Mouse (Mus musculus): ENCODE results near the gene Cmip. TPM values are rescaled to one million over a fixed set of nuclear protein-coding genes. Genes with fewer than 3 reads are reported as not detected.

Gene Cmip
- polyA plus RNA-seq, 1 experiment from 2014 or later = 112 TPM

DNA sequence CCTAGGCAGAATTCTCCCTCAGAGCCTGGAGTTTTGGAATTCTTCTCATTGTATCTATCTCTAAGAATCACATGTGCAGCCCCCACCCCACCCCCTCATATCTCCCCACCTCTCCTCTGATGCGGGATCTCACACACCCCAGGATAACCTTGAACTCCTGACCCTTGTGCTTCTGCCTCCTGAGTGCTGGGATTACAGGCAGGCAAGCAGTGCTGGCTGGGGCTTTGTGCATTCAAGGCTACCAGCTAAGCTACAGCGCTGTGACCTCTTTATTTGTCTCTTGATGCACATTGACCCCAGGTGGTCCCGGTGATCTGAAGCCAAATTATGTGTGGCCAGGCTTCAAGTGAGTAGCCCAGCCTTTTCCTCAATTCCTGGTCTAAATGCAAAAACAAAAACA lies 15.0 kb upstream of the Cmip start:
- no peaks in the 10 kb centered on the region for H3K9me3 ChIP-seq
- no peaks in the 10 kb centered on the region for H3K27me3 ChIP-seq (replicated peaks)
- H3K27ac ChIP-seq = no peak overlapping the region
- no peaks in the 10 kb centered on the region for H3K4me1 ChIP-seq
- WGBS = 26% methylated on average over 3 of the region's 3 CpGs
- no peaks in the 10 kb centered on the region for H3K36me3 ChIP-seq
- no peak overlapping the region for H3K9ac ChIP-seq
- no peak for ATAC-seq (ENCODE audit: low FRiP score, low read depth)
- no peak overlapping the region for H3K4me3 ChIP-seq
- no peak overlapping the region for H3K4me2 ChIP-seq (replicated peaks)

DNA sequence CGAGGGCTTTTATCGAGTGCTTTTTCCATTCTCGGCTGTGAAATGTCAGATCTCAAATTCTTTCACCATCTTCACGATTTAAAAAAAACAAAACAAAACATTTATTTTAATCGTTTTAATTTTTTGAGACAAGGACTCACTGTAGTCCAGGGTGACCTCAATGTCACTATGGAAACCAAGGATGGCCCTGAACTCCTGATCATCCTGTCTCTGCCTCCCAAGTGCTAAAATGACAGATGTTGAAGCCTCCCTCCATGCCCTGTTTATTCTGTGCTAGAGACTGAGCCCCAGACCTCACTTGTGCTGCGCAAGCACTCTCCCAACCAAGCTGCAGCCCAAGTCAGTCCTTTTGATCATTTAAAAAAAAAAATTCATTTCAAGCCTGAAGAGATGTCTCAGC lies 14.6 kb upstream of the Cmip start:
- Histone ChIP-seq H3K36me3 (no peaks in the 10 kb centered on the region), H3K27me3 (replicated peaks) (no peaks in the 10 kb centered on the region), H3K9me3 (no peaks in the 10 kb centered on the region), H3K27ac (no peak overlapping the region), H3K9ac (no peak overlapping the region), H3K4me1 (no peaks in the 10 kb centered on the region), H3K4me2 (replicated peaks) (no peak overlapping the region), H3K4me3 (no peak overlapping the region)
- WGBS = 80% methylated on average over 6 of the region's 6 CpGs
- no peak for ATAC-seq (ENCODE audit: low FRiP score, low read depth)

DNA sequence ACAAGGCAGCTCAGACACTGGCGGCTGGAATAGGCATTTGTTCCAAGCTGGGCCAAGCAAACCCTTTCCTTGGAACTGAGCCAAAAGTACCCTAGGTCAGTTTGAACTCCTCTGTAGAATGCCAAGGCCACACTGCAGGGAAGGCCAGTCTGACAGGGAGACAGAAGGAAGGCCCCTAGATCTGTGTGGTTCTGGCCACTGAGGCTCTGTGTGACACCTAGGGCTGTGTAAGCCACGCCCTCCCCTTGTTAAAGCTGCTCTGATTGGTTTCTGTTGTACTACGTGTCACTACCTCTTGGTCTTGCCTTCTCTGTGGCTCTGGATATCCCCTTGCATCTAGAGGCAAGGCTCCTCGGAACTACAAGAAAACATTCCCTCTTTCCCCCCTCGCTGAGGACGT lies 12.3 kb upstream of the Cmip start:
- Histone ChIP-seq H3K4me1 (no peaks in the 10 kb centered on the region), H3K4me2 (replicated peaks) (no peak overlapping the region), H3K9ac (no peak overlapping the region), H3K4me3 (no peak overlapping the region), H3K27ac (no peak overlapping the region), H3K27me3 (replicated peaks) (no peaks in the 10 kb centered on the region), H3K9me3 (no peaks in the 10 kb centered on the region), H3K36me3 (no peaks in the 10 kb centered on the region)
- ATAC-seq (ENCODE audit: low FRiP score, low read depth) = no peak
- WGBS = 45% methylated on average over 6 of the region's 6 CpGs

DNA sequence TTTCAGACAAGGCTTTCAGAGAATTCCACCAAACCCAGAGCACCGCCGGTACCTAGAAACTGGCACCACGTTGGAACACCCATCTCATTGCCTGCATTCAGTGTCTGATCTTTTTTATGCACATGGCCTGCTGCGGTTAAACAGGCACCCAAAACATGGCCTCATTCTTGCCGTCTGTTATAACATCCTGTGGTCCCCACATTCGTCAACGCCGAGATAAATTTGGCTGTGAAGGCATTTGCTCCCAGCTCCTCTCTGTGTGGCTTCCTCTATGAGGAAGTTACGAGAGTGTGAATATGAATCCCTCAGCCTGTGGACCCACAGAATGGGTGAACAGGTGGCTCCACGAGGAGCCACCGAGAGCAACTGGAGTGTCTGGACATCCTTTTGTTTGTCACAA lies 8.5 kb upstream of the Cmip start:
- Histone ChIP-seq H3K4me2 (replicated peaks) (no peak overlapping the region), H3K36me3 (no peaks in the 10 kb centered on the region), H3K4me3 (no peak overlapping the region), H3K9me3 (no peaks in the 10 kb centered on the region), H3K4me1 (no peaks in the 10 kb centered on the region), H3K9ac (no peak overlapping the region), H3K27ac (no peak overlapping the region), H3K27me3 (replicated peaks) (no peaks in the 10 kb centered on the region)
- no peak for ATAC-seq (ENCODE audit: low FRiP score, low read depth)
- WGBS = 86% methylated on average over 11 of the region's 11 CpGs

DNA sequence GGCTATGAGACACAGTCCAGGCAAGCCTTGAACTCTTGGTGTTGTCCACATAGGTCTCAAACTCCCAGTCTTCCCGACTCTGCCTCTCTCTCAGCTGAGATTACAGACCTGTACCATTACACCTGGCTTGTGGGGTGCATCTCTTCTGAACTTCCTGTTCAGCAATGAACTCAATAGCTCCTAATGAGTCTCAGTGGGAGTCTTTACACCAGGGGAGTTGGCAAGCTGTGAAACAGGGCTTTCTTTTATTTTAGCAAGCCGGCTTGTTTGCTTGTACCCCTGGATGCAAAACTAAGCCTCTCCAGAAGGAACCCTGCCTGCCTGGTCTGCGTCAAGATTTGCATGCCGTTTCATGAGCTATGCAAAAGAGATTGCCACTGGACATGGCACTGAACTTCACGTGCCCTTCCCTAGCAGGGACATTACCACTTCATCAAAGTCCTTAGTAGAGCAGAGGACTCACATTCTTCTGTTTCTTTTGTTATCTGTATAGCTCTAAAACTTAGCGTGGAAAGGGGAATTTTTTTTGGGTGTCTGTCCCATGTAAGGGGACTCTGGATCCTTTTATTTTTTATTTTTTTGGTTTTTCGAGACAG lies 5.7 kb upstream of the Cmip start:
- 38% methylated on average over 7 of the region's 7 CpGs for WGBS
- H3K4me3 ChIP-seq = no peak overlapping the region
- H3K4me2 ChIP-seq (replicated peaks) = no peak overlapping the region
- no peaks in the 10 kb centered on the region for H3K27me3 ChIP-seq (replicated peaks)
- no peak overlapping the region for H3K27ac ChIP-seq
- H3K9ac ChIP-seq = no peak overlapping the region
- no peaks in the 10 kb centered on the region for H3K9me3 ChIP-seq
- H3K4me1 ChIP-seq = 0 out of 2 replicates have a peak, but pooled peaks cover 4% of the 10 kb centered on the region
- no peak for ATAC-seq (ENCODE audit: low FRiP score, low read depth)
- H3K36me3 ChIP-seq = no peaks in the 10 kb centered on the region

DNA sequence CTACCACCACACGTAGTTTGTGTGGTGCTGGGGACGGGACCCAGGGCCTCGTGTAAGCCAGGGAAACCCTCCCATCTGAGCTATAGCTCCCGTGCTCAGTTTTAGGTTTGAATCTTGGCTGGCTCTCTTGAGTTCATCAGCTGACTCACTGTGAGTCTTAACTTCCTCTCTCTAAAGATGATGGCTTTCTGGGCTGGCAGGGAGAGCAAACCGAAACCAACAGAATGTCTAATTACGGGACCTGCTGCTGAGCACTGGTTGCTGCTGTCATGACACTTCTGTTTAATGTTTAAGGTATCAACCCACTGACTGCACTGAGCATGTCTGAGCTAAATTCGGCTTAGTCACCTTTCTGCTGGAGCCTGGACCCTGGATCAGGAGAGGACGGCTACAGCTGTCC lies 4.2 kb upstream of the Cmip start:
- H3K36me3 ChIP-seq = no peaks in the 10 kb centered on the region
- no peak for ATAC-seq (ENCODE audit: low FRiP score, low read depth)
- 96% methylated on average over 8 of the region's 8 CpGs for WGBS
- no peak overlapping the region for H3K27ac ChIP-seq
- H3K4me1 ChIP-seq = 0 out of 2 replicates have a peak, but pooled peaks cover 4% of the 10 kb centered on the region
- H3K9me3 ChIP-seq = no peaks in the 10 kb centered on the region
- H3K27me3 ChIP-seq (replicated peaks) = no peaks in the 10 kb centered on the region
- no peak overlapping the region for H3K4me2 ChIP-seq (replicated peaks)
- H3K4me3 ChIP-seq = no peak overlapping the region
- no peak overlapping the region for H3K9ac ChIP-seq

DNA sequence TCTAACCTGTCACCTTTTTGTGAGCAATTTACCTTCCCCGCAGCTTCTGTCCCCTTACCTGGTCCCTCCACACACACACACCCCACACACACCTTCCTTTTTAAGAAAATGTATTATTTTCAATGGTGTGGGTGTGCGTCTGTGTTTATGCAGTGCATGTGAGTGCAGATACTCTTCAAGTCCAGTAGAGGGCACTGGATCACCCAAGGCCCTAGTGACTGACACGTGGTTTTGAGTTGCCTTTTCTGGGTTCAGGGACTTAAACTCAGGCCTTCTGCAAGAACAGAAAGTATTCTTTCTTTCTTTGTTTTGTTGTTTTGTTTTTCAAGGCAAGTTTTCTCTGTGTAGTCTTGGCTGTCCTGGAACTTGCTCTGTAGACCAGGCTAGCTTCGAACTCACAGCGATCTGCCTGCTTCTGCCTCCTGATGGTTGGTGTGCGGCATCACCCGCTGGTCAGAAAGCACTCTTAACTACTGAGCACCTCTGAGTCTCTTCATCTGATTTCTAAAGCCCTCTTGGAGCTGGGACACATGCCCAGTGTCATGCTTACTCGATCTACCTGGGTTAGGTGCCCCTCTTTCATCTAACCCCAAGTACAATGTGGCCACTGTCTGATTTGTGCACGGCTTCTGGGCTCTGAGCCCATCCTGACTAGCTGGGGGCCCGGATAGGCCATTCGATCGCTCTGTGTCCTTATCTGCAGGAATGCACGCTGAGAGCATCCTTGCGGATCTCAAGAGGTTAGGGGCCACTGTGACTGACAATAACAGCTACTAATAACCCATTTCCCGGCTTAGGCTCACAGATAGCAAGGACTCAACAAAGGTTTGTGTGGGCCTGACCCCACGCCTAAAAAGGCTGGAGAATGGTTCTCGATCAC lies 3.2 kb upstream of the Cmip start:
- Histone ChIP-seq H3K36me3 (no peaks in the 10 kb centered on the region), H3K4me2 (replicated peaks) (no peak overlapping the region), H3K9ac (no peak overlapping the region), H3K9me3 (no peaks in the 10 kb centered on the region), H3K4me1 (peaks cover 10% of the 10 kb centered on the region; the same call in 1 of the 2 replicates), H3K4me3 (no peak overlapping the region), H3K27me3 (replicated peaks) (no peaks in the 10 kb centered on the region), H3K27ac (no peak overlapping the region)
- 93% methylated on average over 17 of the region's 17 CpGs for WGBS
- ATAC-seq (ENCODE audit: low FRiP score, low read depth) = no peak

DNA sequence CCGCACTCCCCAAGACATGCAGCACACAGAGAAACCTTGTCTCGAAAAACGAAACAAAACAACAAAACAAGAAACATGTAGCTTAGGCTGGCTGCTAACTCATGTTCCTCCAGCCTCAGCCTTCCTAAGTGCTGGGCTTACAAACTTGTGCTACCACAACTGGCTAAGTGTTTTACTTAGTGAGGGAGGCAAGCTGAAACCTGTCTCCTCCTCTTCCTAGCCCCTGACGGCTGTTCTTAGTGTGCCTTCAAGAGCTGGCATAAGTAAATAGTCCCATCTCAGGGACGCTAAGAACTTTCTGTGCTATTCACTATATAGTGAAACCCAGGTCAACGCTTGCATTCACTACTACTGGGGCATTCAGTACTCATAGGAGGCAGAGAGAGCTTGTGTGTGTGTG lies 2.4 kb upstream of the Cmip start:
- Histone ChIP-seq H3K9ac (no peak overlapping the region), H3K9me3 (no peaks in the 10 kb centered on the region), H3K27me3 (replicated peaks) (no peaks in the 10 kb centered on the region), H3K4me2 (replicated peaks) (no peak overlapping the region), H3K4me1 (peaks cover 18% of the 10 kb centered on the region), H3K36me3 (no peaks in the 10 kb centered on the region), H3K4me3 (no peak overlapping the region), H3K27ac (no peak overlapping the region)
- ATAC-seq (ENCODE audit: low FRiP score, low read depth) = no peak
- WGBS = 87% methylated on average over 6 of the region's 6 CpGs

DNA sequence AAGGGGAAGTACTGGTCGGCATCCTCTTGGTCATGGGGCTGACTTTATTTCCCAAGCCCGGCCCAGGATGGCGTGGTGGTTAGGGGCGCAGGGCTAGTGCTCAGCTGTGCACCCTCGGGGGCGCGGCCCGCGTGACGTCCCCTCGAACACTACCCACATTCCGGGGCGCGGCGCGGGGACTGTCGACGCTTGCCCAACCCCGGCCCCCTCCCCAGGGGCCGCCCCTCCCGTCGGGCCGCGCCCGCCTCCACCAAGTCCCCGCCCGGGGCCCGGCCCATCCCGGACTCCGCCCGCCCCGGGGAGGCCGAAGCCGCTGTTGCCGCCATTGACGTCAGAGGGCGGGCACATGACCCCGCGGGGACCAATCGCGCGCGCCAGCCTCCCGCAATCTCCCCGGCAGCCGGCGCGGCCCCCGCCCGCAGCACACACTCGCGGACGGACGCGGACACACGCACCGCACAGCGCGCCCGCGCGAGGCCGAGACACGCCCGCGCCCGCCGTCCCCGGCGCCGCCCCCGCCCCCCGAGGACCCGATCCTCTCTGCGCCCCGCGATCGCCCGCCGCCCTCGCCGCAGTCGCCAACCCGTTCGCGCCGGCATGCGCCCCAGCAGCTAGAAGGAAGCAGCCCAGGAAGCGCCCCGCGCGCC lies 449 bp upstream of the Cmip start:
- peak overlapping the region; percentile 95 for H3K4me3 ChIP-seq
- peak overlapping the region; percentile 83 for H3K4me2 ChIP-seq (replicated peaks)
- H3K36me3 ChIP-seq = no peaks in the 10 kb centered on the region
- ATAC-seq (ENCODE audit: low FRiP score, low read depth) = peak; percentile 85
- H3K4me1 ChIP-seq = peaks cover 36% of the 10 kb centered on the region
- peak overlapping the region; percentile 82 for H3K27ac ChIP-seq
- WGBS = under 1% methylated on average over 90 of the region's 92 CpGs
- no peaks in the 10 kb centered on the region for H3K27me3 ChIP-seq (replicated peaks)
- peak overlapping the region; percentile 96 for H3K9ac ChIP-seq
- H3K9me3 ChIP-seq = no peaks in the 10 kb centered on the region

DNA sequence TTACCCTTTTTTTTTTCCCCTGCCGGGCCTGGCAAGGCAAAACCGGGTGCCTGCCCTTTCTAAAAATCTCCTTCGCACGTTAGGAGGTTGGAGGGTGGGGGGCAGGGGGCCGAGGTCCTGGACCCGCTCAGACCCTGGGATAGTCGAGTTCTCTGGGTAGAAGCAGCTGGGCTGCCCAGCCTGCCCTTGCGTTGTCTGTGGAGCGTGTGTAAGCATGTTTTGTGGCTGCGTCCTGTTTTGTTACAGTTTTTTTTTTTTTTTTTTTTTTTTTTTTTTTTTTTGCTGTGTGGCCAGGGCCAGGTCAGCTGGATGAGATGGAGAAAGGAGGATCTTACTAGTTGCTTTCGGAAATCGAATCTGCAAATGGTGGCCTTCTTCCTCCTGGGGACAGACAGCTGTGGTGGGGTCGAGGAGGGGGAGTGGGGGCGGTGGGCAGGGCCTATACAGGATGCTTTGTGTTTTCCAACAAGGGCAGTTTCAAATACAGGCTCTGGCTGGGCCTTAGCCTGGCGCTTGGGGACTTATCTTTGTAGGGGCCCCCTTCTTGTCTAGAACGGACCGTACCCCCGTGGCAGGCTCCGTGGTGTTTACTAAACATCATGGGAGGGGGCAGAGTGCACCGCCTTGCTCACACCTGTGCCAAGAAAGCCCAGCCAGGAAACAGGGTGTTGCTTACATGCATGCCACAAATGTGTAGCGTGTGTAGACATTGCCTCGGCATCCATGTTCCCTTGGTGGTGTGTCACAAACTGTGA lies 1.1 kb downstream of the Cmip start:
- Histone ChIP-seq H3K9ac (peak overlapping the region; percentile 96), H3K4me3 (peak overlapping the region; percentile 95), H3K27ac (peak overlapping the region; percentile 82), H3K9me3 (no peaks in the 10 kb centered on the region), H3K4me2 (replicated peaks) (peak overlapping the region; percentile 83), H3K36me3 (no peaks in the 10 kb centered on the region), H3K27me3 (replicated peaks) (no peaks in the 10 kb centered on the region), H3K4me1 (peaks cover 48% of the 10 kb centered on the region)
- peak; percentile 17; the same call in 1 of the 2 replicates for ATAC-seq (ENCODE audit: low FRiP score, low read depth)
- 5% methylated on average over 22 of the region's 22 CpGs for WGBS

DNA sequence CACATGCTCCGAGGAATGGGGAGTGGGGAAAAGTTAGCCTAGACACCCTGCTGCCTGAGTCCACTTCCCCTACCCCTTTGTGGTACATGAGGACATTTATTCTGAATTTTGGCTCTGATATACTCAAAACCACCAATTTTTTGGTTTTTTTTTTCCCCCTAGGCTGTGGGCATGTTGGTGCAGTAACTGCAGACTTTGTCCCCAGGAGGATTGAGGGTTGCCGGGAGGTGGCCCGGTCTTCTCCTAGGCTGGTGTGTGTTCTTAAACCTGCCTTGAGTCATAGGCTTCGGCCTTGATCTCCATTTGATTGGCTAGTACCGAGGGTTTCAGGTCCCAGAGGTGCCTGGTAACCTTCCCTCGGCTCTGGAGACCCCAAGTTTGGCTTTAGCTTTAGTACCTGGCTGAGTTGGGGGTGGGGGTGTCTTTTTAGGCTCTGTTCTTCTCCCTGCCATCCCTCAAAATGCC lies 1.7 kb downstream of the Cmip start:
- Histone ChIP-seq H3K36me3 (no peaks in the 10 kb centered on the region), H3K27me3 (replicated peaks) (no peaks in the 10 kb centered on the region), H3K4me3 (peak overlapping the region; percentile 95), H3K9me3 (no peaks in the 10 kb centered on the region), H3K9ac (peak overlapping the region; percentile 96), H3K27ac (peak overlapping the region; percentile 61), H3K4me1 (peaks cover 53% of the 10 kb centered on the region), H3K4me2 (replicated peaks) (peak overlapping the region; percentile 83)
- no peak for ATAC-seq (ENCODE audit: low FRiP score, low read depth)
- WGBS = 44% methylated on average over 6 of the region's 6 CpGs
